9 mouse cellular contexts compared by ENCODE assay signal in genomic region chr6:144057098-144057632, GRCm38 (mm10).
A peak's percentile ranks its signal among the peaks of the same experiment; 100 is the strongest.
DNase-seq lines count a peak whose midpoint lies in the region; ATAC-seq and TF ChIP-seq lines count a peak whose summit lies in the region.
"Had no signal": no experiment of that assay in that cellular context is flagged by ENCODE, and none has a peak within 500 bp of the region (broad histone marks: within the 10 kb centered on the region; RNA-seq: fewer than 3 reads in every experiment).

No protein-coding gene starts in this region.

- H3K9me3 ChIP-seq in lung, embryonic 15.5 days, result no peaks in the 10 kb centered on the region
- no peaks in the 10 kb centered on the region for H3K9me3 ChIP-seq in forebrain, embryonic 10.5 days
- no peaks in the 10 kb centered on the region for H3K9me3 ChIP-seq in hindbrain, embryonic 13.5 days
- H3K9me3 ChIP-seq in midbrain, postnatal 0 days (ENCODE audit: low read length), result no peaks in the 10 kb centered on the region
- H3K9me3 ChIP-seq: liver, embryonic 13.5 days had no signal

- no peaks in the 10 kb centered on the region for H3K36me3 ChIP-seq in lung, embryonic 15.5 days
- H3K36me3 ChIP-seq in forebrain, embryonic 10.5 days (replicated peaks), result no peaks in the 10 kb centered on the region
- no peaks in the 10 kb centered on the region for H3K36me3 ChIP-seq in hindbrain, embryonic 13.5 days
- H3K36me3 ChIP-seq in midbrain, postnatal 0 days (ENCODE audit: insufficient read depth, low read length), result no peaks in the 10 kb centered on the region
- H3K36me3 ChIP-seq: liver, embryonic 13.5 days had no signal

- no peak overlapping the region for H3K4me2 ChIP-seq in lung, embryonic 15.5 days
- no peak overlapping the region for H3K4me2 ChIP-seq in hindbrain, embryonic 13.5 days
- no peak overlapping the region for H3K4me2 ChIP-seq in midbrain, postnatal 0 days (ENCODE audit: low read depth, low read length, poor library complexity, severe bottlenecking)
- H3K4me2 ChIP-seq: liver, embryonic 13.5 days had no signal

- H3K27ac ChIP-seq in lung, embryonic 15.5 days, result peak overlapping the region; percentile 80
- H3K27ac ChIP-seq in forebrain, embryonic 10.5 days, result peak overlapping the region; percentile 69
- H3K27ac ChIP-seq in hindbrain, embryonic 13.5 days, result peak overlapping the region; percentile 71
- H3K27ac ChIP-seq in midbrain, postnatal 0 days (ENCODE audit: low read depth, low read length), result peak overlapping the region; percentile 67
- H3K27ac ChIP-seq: liver, embryonic 13.5 days had no signal

- no peak for TF ChIP-seq CTCF in midbrain, postnatal 0 days (IDR thresholded peaks at IDR 0.05)

- no peaks in the 10 kb centered on the region for H3K27me3 ChIP-seq in lung, embryonic 15.5 days
- no peaks in the 10 kb centered on the region for H3K27me3 ChIP-seq in forebrain, embryonic 10.5 days (ENCODE audit: poor library complexity, severe bottlenecking)
- H3K27me3 ChIP-seq in hindbrain, embryonic 13.5 days, result no peaks in the 10 kb centered on the region
- H3K27me3 ChIP-seq in midbrain, postnatal 0 days (ENCODE audit: insufficient read depth, low read length), result no peaks in the 10 kb centered on the region
- H3K27me3 ChIP-seq: liver, embryonic 13.5 days had no signal

- no peak overlapping the region for H3K4me3 ChIP-seq in lung, embryonic 15.5 days
- H3K4me3 ChIP-seq in forebrain, embryonic 10.5 days, result no peak overlapping the region
- H3K4me3 ChIP-seq in hindbrain, embryonic 13.5 days, result no peak overlapping the region
- H3K4me3 ChIP-seq in midbrain, postnatal 0 days (ENCODE audit: low read depth, low read length), result no peak overlapping the region
- H3K4me3 ChIP-seq: liver, embryonic 13.5 days had no signal

- ATAC-seq in lung, embryonic 15.5 days (ENCODE audit: borderline replicate concordance, extremely low read depth, low FRiP score, low TSS enrichment), result 0 out of 2 replicates have a peak, but pooled peaks have one; percentile 2
- 0 out of 2 replicates have a peak, but pooled peaks have one; percentile 43 for ATAC-seq in hindbrain, embryonic 13.5 days (ENCODE audit: low FRiP score)
- peak; percentile 70 for ATAC-seq in midbrain, postnatal 0 days (ENCODE audit: low FRiP score)

- DNase-seq in lung, postnatal 36 days, result no peak
- no peak for DNase-seq in forebrain, embryonic 10.5 days (ENCODE audit: extremely low spot score, low spot score)
- DNase-seq in midbrain, postnatal 0 days (ENCODE audit: low spot score), result peak; percentile 50
- DNase-seq in adrenal gland, adult (ENCODE audit: inconsistent age in 2 of 2, low spot score in 1 of 2), result no peak
- DNase-seq in adipocyte (ENCODE audit: low spot score), result no peak
- DNase-seq: liver, embryonic 13.5 days; thymus, postnatal 4 days had no signal

- no peak overlapping the region for H3K9ac ChIP-seq in lung, embryonic 15.5 days
- no peak overlapping the region for H3K9ac ChIP-seq in hindbrain, embryonic 13.5 days
- no peak overlapping the region for H3K9ac ChIP-seq in midbrain, postnatal 0 days (replicated peaks; ENCODE audit: low read length, poor library complexity, severe bottlenecking)
- H3K9ac ChIP-seq: liver, embryonic 13.5 days had no signal

- peaks cover 21% of the 10 kb centered on the region for H3K4me1 ChIP-seq in lung, embryonic 15.5 days
- peaks cover 22% of the 10 kb centered on the region for H3K4me1 ChIP-seq in forebrain, embryonic 10.5 days
- peaks cover 20% of the 10 kb centered on the region for H3K4me1 ChIP-seq in hindbrain, embryonic 13.5 days (replicated peaks)
- H3K4me1 ChIP-seq in midbrain, postnatal 0 days (ENCODE audit: insufficient read depth, low read length), result no peaks in the 10 kb centered on the region
- H3K4me1 ChIP-seq: liver, embryonic 13.5 days had no signal

- WGBS in lung, embryonic 15.5 days, result 55% methylated on average over 14 of the region's 14 CpGs
- 87% methylated on average over 14 of the region's 14 CpGs for WGBS in forebrain, embryonic 10.5 days
- 80% methylated on average over 14 of the region's 14 CpGs for WGBS in hindbrain, embryonic 13.5 days
- WGBS in midbrain, postnatal 0 days, result 77% methylated on average over 14 of the region's 14 CpGs

Comparison
In these comparisons a context has a peak if more than half of its experiments do, and no peak if none do; other contexts are left out.
1. ATAC-seq: peak in every context shown above with its lines; median percentile 70 in midbrain, postnatal 0 days; 43 in hindbrain, embryonic 13.5 days; 2 in lung, embryonic 15.5 days.